Mouse (Mus musculus) erythroblast, embryonic 14.5 days (primary cell): ENCODE data around the gene Olfr1497. TPM values are rescaled to one million over a fixed set of nuclear protein-coding genes. Genes with fewer than 3 reads are reported as not detected.
"Not testable (repeated sequence)": the region's sequence is repeated elsewhere in the genome, so short reads cannot be mapped to it uniquely, and the experiment has no call there.

ENCODE experiments used
- H3K27me3 ChIP-seq: 2 replicates; pipeline ENCODE4 v1.6.1; 2012; ENCODE audit warnings: inconsistent platforms; ENCODE audit not compliant: control insufficient read depth
- H3K36me3 ChIP-seq: 2 replicates; pipeline ENCODE4 v1.6.1; 2012; ENCODE audit warnings: mild to moderate bottlenecking, inconsistent platforms; ENCODE audit not compliant: control insufficient read depth
- H3K4me1 ChIP-seq: 2 replicates; pipeline ENCODE4 v1.6.1; 2012; ENCODE audit warnings: inconsistent platforms; ENCODE audit not compliant: control insufficient read depth
- H3K4me3 ChIP-seq: replicated peaks from 2 replicates; pipeline ENCODE3; 2012; ENCODE audit warnings: moderate library complexity, mild to moderate bottlenecking, inconsistent platforms
- H3K9me3 ChIP-seq: 2 replicates; pipeline ENCODE4 v1.6.1; 2012; ENCODE audit warnings: low read length, inconsistent platforms, mixed read lengths; ENCODE audit not compliant: control insufficient read depth
- GATA1 ChIP-seq: IDR thresholded peaks from 2 replicates; pipeline ENCODE4 v1.6.1; 2012; ENCODE audit warnings: low read length, inconsistent platforms, mixed read lengths
- TAL1 ChIP-seq: IDR thresholded peaks from 3 replicates; pipeline ENCODE4 v1.6.1; 2012; ENCODE audit warnings: low read length, inconsistent platforms, mixed read lengths
- polyA plus RNA-seq: library from polyadenylated mRNA; stranded (reverse); fragments of >175 nt; gene quantifications from 2 replicates; pipeline ENCODE4 v1.2.3, GENCODE M21; 2012

The Olfr1497 gene
- not detected in 2 replicates for polyA plus RNA-seq

- H3K4me3 ChIP-seq, result no peak within 1 kb of the TSS
- no peaks in the 10 kb centered on the region for H3K27me3 ChIP-seq
- H3K4me1 ChIP-seq, result no peaks in the 10 kb centered on the region
- no peak for TF ChIP-seq TAL1
- no peak for TF ChIP-seq GATA1
- no peaks in the 10 kb centered on the region for H3K36me3 ChIP-seq
- peaks cover 2% of the 10 kb centered on the region; the same call in 1 of the 2 replicates for H3K9me3 ChIP-seq
These were observed at the start of gene Olfr1497 for GRCm38 (mm10) chr19:13798102-13798501. Olfr1497 (minus strand) TSS chr19:13798202.

- no peak within 1 kb of the TSS for H3K4me3 ChIP-seq
- no peaks in the 10 kb centered on the region for H3K36me3 ChIP-seq
- H3K4me1 ChIP-seq, result no peaks in the 10 kb centered on the region
- TF ChIP-seq GATA1 (no peak), TAL1 (no peak)
- no peaks in the 10 kb centered on the region for H3K9me3 ChIP-seq
- no peaks in the 10 kb centered on the region for H3K27me3 ChIP-seq
These were observed 32.4 kb upstream of the Olfr1497 start, which contains the start of gene Olfr1500 for GRCm38 (mm10) chr19:13830388-13830787. Olfr1500 (minus strand) TSS chr19:13830488.

GRCm38 (mm10) chr19:13828447-13828846, 30.4 kb upstream of the Olfr1497 start:
- Histone ChIP-seq H3K27me3 (no peaks in the 10 kb centered on the region), H3K4me1 (no peaks in the 10 kb centered on the region), H3K36me3 (no peaks in the 10 kb centered on the region), H3K4me3 (no peak overlapping the region), H3K9me3 (no peaks in the 10 kb centered on the region)
- TF ChIP-seq TAL1, result no peak
- no peak for TF ChIP-seq GATA1

- no peaks in the 10 kb centered on the region for H3K36me3 ChIP-seq
- no peak overlapping the region for H3K4me3 ChIP-seq
- no peaks in the 10 kb centered on the region for H3K9me3 ChIP-seq
- no peaks in the 10 kb centered on the region for H3K4me1 ChIP-seq
- no peak for TF ChIP-seq GATA1
- TF ChIP-seq TAL1, result no peak
- no peaks in the 10 kb centered on the region for H3K27me3 ChIP-seq
These were observed 22.8 kb upstream of the Olfr1497 start for GRCm38 (mm10) chr19:13820847-13821246.

- Histone ChIP-seq H3K27me3 (no peaks in the 10 kb centered on the region), H3K9me3 (no peaks in the 10 kb centered on the region)
- no peak for TF ChIP-seq TAL1
These were observed 21.3 kb upstream of the Olfr1497 start, which contains the start of gene Olfr1499 for GRCm38 (mm10) chr19:13819347-13819746. Olfr1499 (minus strand) TSS chr19:13819447.

GRCm38 (mm10) chr19:13818827-13819226, 20.8 kb upstream of the Olfr1497 start:
- Histone ChIP-seq H3K36me3 (no peaks in the 10 kb centered on the region), H3K4me3 (no peak overlapping the region), H3K27me3 (no peaks in the 10 kb centered on the region), H3K4me1 (no peaks in the 10 kb centered on the region), H3K9me3 (no peaks in the 10 kb centered on the region)
- TF ChIP-seq TAL1 (no peak), GATA1 (no peak)

More at GRCm38 (mm10) chr19:13819347-13819746, 21.3 kb upstream of the Olfr1497 start, which contains the start of gene Olfr1499:
- H3K36me3 ChIP-seq, result no peaks in the 10 kb centered on the region
- H3K4me1 ChIP-seq, result no peaks in the 10 kb centered on the region
- no peak within 1 kb of the TSS for H3K4me3 ChIP-seq

- H3K27me3 ChIP-seq, result no peaks in the 10 kb centered on the region
- no peaks in the 10 kb centered on the region for H3K4me1 ChIP-seq
- TF ChIP-seq TAL1 (no peak), GATA1 (no peak)
These were observed 14.8 kb upstream of the Olfr1497 start for GRCm38 (mm10) chr19:13812823-13813222.

GRCm38 (mm10) chr19:13805486-13805885, 7.5 kb upstream of the Olfr1497 start:
- H3K36me3 ChIP-seq, H3K4me1 ChIP-seq, H3K4me3 ChIP-seq, H3K9me3 ChIP-seq, H3K27me3 ChIP-seq: not testable (repeated sequence)

More at GRCm38 (mm10) chr19:13812823-13813222, 14.8 kb upstream of the Olfr1497 start:
- H3K9me3 ChIP-seq, result no peaks in the 10 kb centered on the region
- H3K36me3 ChIP-seq, result no peaks in the 10 kb centered on the region
- no peak overlapping the region for H3K4me3 ChIP-seq

- TF ChIP-seq GATA1, result no peak
- no peak for TF ChIP-seq TAL1
- Histone ChIP-seq H3K27me3 (no peaks in the 10 kb centered on the region), H3K36me3 (no peaks in the 10 kb centered on the region), H3K9me3 (no peaks in the 10 kb centered on the region), H3K4me1 (no peaks in the 10 kb centered on the region), H3K4me3 (no peak within 1 kb of the TSS)
These were observed 20.4 kb downstream of the Olfr1497 start, which contains the start of gene Olfr1496 for GRCm38 (mm10) chr19:13777578-13777977. Olfr1496 (plus strand) TSS chr19:13777878.
